Mouse (Mus musculus) cerebellum, adult 18-20 months (tissue): ENCODE results near the gene Ntn5.
A peak's percentile ranks its signal among the peaks of the same experiment; 100 is the strongest.

Source experiments
- DNase-seq, 2 experiments: peaks; one replicate each; pipeline ENCODE4 v3.0.0; 2021

Gene Ntn5

GRCm38 (mm10) chr7:45713881-45714520 is 30.2 kb downstream of the Ntn5 start:
- DNase-seq = peak in 1 of 2 experiments; percentile 10

GRCm38 (mm10) chr7:45714630-45715089 is 30.8 kb downstream of the Ntn5 start:
- no peak for DNase-seq

- DNase-seq = peak; percentile 97 to 99
These were observed 31.4 kb downstream of the Ntn5 start, which contains the start of gene Rpl18 for GRCm38 (mm10) chr7:45715090-45715708. TSS of gene Rpl18 (plus strand) at chr7:45715457.

- DNase-seq = peak; percentile 12 to 26
These were observed 32.1 kb downstream of the Ntn5 start for GRCm38 (mm10) chr7:45715741-45716459.

GRCm38 (mm10) chr7:45716460-45716857 is 32.6 kb downstream of the Ntn5 start:
- DNase-seq = no peak

DNA sequence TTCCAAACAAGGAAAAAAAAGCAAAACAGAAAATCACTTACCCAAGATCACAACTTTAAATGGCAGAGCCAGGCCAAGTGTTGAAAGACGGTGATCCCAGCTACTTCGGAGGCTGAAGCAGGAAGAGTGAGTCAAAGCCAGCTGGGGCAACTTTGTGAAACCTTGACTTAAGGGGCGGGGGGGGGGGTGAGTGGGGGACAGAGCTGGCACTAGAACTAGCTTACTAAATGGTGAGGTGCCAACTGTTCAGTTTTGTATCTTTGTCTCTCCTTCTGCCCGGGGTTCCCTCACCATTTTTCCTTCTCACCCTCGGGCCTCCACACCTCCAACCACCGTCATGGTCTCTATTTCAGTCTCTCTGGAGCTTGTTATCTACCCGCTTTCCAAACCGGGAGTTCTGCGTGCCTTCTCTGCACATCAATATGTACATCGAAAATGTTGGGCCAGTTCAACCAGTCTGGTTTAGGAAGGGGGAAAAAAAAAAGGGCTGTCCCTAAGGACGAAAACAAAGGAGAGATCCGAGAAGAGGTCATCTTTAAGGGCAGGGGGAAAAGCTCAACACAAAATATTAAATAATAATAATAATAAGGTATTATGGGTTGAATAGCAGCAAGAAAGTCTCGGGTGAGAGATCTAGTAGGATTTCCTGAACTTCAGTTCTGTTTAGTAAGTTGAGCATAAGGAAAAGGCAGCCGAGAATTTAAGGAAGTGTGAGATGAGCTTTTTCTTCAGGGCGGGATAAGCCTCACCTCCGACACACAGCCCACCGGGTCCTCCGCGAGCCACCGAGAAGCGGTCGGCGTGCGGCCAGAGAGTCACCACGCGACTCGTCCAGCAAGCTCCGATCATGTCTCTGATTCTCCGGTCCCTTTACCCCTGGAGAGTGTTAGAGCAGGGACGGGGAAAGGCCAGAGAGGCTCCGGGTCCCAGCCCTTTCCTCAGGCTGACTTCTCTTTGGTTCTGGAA is 33.4 kb downstream of the Ntn5 start:
- no peak for DNase-seq

DNA sequence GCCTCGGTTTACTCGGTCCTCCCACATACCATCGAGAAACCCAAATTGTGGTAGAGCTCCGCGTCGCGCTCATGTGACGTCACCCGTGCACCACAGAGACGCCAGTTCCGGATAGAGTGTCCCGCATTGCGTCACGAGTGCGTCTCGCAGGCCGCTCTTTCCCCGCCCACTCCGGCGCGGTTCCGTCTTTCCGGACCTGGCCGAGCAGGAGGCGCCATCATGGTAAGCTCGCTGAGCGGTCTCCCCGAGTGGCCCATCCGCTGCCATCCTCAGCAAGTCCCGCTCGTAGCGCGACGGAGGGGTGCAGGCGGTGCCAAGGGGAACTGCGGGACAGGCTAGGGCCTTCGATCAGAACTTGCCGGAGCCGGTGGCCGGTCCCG is 34.1 kb downstream of the Ntn5 start, which contains the start of gene Sphk2:
Gene Sphk2, minus strand, starts transcription at position 85 of the 380 bp plus-strand sequence.
- peak; percentile 97 to 99 for DNase-seq

DNA sequence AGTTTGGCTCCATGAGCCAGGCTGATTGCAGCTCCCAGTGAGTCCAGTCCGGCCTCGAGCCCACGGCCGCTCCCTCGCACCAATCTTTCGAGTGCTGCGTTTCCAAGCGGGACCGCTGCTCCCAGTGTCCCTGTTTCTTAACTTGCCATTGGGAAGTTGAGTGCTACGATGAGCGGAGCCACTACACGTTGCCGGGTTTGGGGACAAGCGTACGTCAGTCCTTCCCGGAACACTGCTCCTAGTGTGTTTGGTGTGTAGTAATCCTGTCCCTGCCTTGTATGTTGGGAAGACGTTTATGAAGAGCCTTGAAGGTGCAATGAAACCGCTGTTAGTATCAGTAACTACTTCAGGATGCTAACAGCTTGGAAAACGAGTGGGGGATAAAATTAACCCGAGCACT is 34.5 kb downstream of the Ntn5 start:
- DNase-seq = no peak

- peak in 1 of 2 experiments; percentile 17 for DNase-seq
These were observed 35.4 kb downstream of the Ntn5 start for GRCm38 (mm10) chr7:45719180-45719579.

DNA sequence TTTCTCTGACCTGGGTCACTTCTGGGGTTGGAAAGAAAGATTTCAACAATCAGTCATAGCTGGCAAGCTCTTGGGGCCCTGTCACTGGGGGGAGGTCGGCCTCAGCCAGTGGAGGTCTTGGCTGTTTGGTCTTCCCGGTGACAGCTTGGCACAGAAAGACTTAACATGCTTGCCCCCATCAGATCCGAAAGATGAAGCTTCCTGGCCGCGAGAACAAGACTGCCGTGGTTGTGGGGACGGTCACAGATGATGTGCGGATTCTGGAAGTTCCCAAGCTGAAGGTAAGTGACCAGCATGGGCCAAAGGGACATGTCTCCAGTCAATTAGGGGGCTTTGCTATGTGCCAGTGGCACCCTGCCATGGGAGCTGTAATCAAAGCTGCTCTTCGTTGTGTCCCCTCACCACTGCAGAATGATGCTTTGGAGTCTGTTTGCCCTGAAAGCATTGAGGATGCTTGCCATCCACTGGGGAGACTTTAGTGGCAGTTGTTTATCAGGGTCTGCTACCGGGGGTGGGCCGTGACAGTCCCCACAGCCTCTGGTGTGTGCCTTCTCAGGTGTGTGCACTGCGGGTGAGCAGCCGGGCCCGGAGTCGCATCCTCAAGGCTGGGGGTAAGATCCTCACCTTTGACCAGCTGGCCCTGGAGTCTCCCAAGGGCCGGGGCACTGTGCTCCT is 36.1 kb downstream of the Ntn5 start:
- peak in 1 of 2 experiments; percentile 16 for DNase-seq

- DNase-seq = no peak
These were observed 36.8 kb downstream of the Ntn5 start, which contains the start of gene Fam83e for GRCm38 (mm10) chr7:45720413-45721233. TSS of gene Fam83e (plus strand) at chr7:45721212.

DNA sequence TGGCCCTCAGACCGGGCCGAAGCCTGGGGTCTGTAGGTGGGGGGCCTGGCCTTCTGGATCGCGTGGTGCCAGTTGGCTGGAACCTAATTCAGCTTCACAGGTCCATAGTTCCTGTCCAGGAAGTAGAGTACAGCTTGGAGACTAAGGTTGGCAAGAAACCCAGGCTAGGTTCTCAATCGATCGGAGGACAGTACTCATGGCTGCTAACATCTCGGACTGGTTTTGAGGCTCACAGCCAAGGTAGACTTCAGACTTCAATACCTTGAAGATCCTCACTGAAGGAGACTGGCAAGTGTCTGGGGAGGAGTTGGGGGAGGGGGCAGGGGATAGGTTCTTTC is 37.4 kb downstream of the Ntn5 start:
- DNase-seq = no peak

- DNase-seq = no peak
These were observed 38.0 kb downstream of the Ntn5 start for GRCm38 (mm10) chr7:45721642-45722347.

- peak; percentile 53 to 56 for DNase-seq
These were observed 38.5 kb downstream of the Ntn5 start for GRCm38 (mm10) chr7:45722348-45722713.

DNA sequence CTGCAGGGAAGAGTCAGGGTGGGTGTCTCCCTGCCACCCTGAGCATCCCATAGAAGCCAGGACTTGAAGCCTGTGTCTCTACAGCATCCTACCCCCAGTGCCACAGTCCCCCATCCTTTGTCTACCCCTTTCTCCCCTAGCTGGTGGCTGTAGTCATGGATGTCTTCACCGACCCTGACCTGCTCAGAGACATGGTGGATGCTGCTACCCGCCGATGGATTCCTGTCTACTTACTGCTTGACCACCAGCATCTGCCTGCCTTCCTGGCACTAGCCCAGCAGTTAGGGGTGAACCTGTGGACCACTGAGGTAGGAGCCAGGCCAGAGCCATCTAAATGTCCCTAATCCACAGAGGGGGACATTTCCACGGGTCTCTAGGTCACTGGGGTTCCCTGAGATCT is 39.5 kb downstream of the Ntn5 start:
- DNase-seq = no peak

GRCm38 (mm10) chr7:45723781-45724180 is 40.0 kb downstream of the Ntn5 start:
- no peak for DNase-seq

DNA sequence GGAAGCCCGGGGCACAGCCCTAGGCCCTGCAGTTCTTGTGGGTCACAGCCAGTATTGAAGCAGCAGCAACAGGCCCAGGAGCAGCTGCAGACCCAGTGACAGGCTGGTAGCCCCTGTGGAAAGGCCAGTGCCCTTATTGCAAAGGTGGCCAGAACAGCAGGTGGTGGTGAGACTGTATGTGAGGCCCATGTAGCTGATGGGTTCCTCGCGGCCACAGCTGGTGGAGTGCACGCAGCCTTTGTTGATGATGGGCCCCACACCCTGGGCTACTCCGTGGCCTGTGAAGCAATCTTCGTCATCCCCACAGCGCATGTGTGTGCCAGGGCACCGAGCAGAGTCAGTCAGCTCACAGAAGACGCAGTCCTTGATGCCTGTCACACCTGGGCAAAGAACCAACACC is 41.3 kb downstream of the Ntn5 start:
- DNase-seq = no peak

DNA sequence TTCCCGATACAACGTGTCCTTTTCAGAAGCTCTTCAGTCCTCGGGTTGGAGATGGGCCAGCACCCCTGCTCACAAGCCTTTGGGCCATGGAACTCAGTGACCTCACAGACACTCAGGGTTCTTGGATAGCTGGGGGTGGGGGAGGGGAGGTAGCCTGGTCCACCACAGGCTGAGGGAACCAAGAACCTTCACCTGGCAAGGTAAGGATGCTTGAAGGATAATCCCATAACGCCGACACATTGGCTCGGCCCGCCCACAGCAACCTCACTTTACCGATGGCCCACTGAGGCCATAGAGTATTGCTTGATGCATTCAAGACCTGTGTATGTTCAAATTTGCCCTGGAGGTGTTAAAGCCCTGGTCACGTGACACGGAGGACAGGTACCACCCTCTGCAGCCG is 41.9 kb downstream of the Ntn5 start, which contains the start of gene Spaca4:
Gene Spaca4, minus strand, starts transcription at position 101 of the 400 bp plus-strand sequence.
- no peak for DNase-seq

DNA sequence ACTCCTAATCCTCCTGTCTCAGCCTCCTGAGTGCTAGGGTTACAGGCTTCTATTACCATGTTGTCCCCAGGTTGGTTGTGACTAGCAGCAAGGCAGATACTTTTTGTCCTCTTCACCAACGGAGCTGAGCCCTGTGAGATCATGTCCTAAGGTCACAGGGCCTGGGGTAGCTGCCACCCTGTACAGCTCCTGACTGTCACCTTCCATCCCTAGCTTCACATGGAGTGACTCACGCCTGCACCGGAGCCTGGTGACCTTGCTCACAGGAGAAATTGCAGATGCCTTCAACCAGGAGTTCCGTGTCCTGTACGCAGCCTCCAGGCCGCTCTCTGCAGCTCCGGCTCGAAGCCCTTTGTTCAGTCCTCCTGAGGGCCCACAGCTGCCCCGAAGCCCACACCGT is 42.6 kb downstream of the Ntn5 start:
- no peak for DNase-seq

- no peak for DNase-seq
These were observed 43.8 kb downstream of the Ntn5 start for GRCm38 (mm10) chr7:45727625-45728024.
